ENCODE assay signal across 10 mouse cellular contexts in genomic region chr3:95427117-95427890, GRCm38 (mm10). TPM values are rescaled to one million over a fixed set of nuclear protein-coding genes. Genes with fewer than 3 reads are reported as not detected.
DNase-seq lines count a peak whose midpoint lies in the region; ATAC-seq lines count a peak whose summit lies in the region.
"Not testable (repeated sequence)": the region's sequence is repeated elsewhere in the genome, so short reads cannot be mapped to it uniquely, and the experiment has no call there.
"Had no signal": no experiment of that assay in that cellular context is flagged by ENCODE, and none has a peak within 500 bp of the region (broad histone marks: within the 10 kb centered on the region; RNA-seq: fewer than 3 reads in every experiment).

No protein-coding gene starts in this region.

- H3K36me3 ChIP-seq in forebrain, embryonic 10.5 days (replicated peaks); heart, embryonic 12.5 days; limb, embryonic 13.5 days; neural tube, embryonic 12.5 days: not testable (repeated sequence)

- H3K9ac ChIP-seq in heart, embryonic 12.5 days, result peak overlapping the region; percentile 67; the same call in 1 of the 2 replicates
- not testable (repeated sequence) for H3K9ac ChIP-seq in limb, embryonic 13.5 days; neural tube, embryonic 12.5 days

- 0 out of 2 replicates have a peak, but pooled peaks have one; percentile 36 for ATAC-seq in heart, embryonic 12.5 days (ENCODE audit: insufficient number of reproducible peaks, low FRiP score)
- peak; percentile 28 for ATAC-seq in inflammation-experienced regulatory T-cells, adult 6 months
- ATAC-seq in limb, embryonic 13.5 days (ENCODE audit: low FRiP score, low read depth), result peak; percentile 79
- ATAC-seq in megakaryocyte, adult 5-6 weeks (ENCODE audit: poor library complexity, severe bottlenecking), result peak; percentile 73
- peak; percentile 70; the same call in 1 of the 2 replicates for ATAC-seq in neural tube, embryonic 12.5 days (ENCODE audit: low FRiP score, low read depth)

- 43% methylated on average over 14 of the region's 33 CpGs for WGBS in forebrain, embryonic 10.5 days
- 21% methylated on average over 11 of the region's 33 CpGs for WGBS in heart, embryonic 12.5 days
- 43% methylated on average over 8 of the region's 33 CpGs for WGBS in limb, embryonic 13.5 days
- 44% methylated on average over 16 of the region's 33 CpGs for WGBS in neural tube, embryonic 12.5 days

- not testable (repeated sequence) for H3K4me1 ChIP-seq in brown adipose tissue, adult 24 weeks (ENCODE audit: control insufficient read depth, insufficient read depth, insufficient read length, low read length); forebrain, embryonic 10.5 days; heart, embryonic 12.5 days (replicated peaks); limb, embryonic 13.5 days; neural tube, embryonic 12.5 days

- H3K27ac ChIP-seq in brown adipose tissue, adult 24 weeks (replicated peaks; ENCODE audit: low read depth, low read length); heart, embryonic 12.5 days (ENCODE audit: poor library complexity, severe bottlenecking); limb, embryonic 13.5 days; neural tube, embryonic 12.5 days: not testable (repeated sequence)
- H3K27ac ChIP-seq in forebrain, embryonic 10.5 days, result peak overlapping the region; percentile 75

- H3K4me2 ChIP-seq in heart, embryonic 12.5 days, result peak overlapping the region; percentile 84
- peak overlapping the region; percentile 58 for H3K4me2 ChIP-seq in limb, embryonic 13.5 days (replicated peaks)
- peak overlapping the region; percentile 55 for H3K4me2 ChIP-seq in neural tube, embryonic 12.5 days (replicated peaks)

- not testable (repeated sequence) for H3K27me3 ChIP-seq in forebrain, embryonic 10.5 days (ENCODE audit: poor library complexity, severe bottlenecking); heart, embryonic 12.5 days (replicated peaks); limb, embryonic 13.5 days; neural tube, embryonic 12.5 days (replicated peaks)

- DNase-seq in forebrain, embryonic 10.5 days (ENCODE audit: extremely low spot score, low spot score), result not testable (repeated sequence)

- peak overlapping the region; percentile 44 for H3K4me3 ChIP-seq in brown adipose tissue, adult 24 weeks (ENCODE audit: insufficient read depth, low read depth, low read length)
- peak overlapping the region; percentile 47 for H3K4me3 ChIP-seq in forebrain, embryonic 10.5 days
- peak overlapping the region; percentile 45 for H3K4me3 ChIP-seq in heart, embryonic 12.5 days
- peak overlapping the region; percentile 34 for H3K4me3 ChIP-seq in limb, embryonic 13.5 days
- peak overlapping the region; percentile 23; the same call in 1 of the 2 replicates for H3K4me3 ChIP-seq in neural tube, embryonic 12.5 days

- H3K9me3 ChIP-seq in forebrain, embryonic 10.5 days, result peaks cover 16% of the 10 kb centered on the region; the same call in 1 of the 2 replicates
- H3K9me3 ChIP-seq in heart, embryonic 12.5 days (replicated peaks); limb, embryonic 13.5 days; neural tube, embryonic 12.5 days: not testable (repeated sequence)

RNA-seq across cellular contexts. Expression of gene Arnt, which starts 6.9 kb away (rescaled TPM):
- 17.2 and 18.4 TPM in 2 replicates for polyA plus RNA-seq in brown adipose tissue, adult 24 weeks (2012; ENCODE audit: insufficient read depth, insufficient read length, missing spikeins)
- polyA plus RNA-seq in forebrain, embryonic 10.5 days (2016; fragmentation: Nextera tagmentation; extraction: Ambion mirVana), result 29.7 and 33.3 TPM in 2 replicates
- 35.0 and 38.0 TPM in 2 replicates for polyA plus RNA-seq in heart, embryonic 12.5 days (2016; fragmentation: Nextera tagmentation; extraction: Ambion mirVana)
- 10 to 100 TPM; 33.1 to 43.5 (median 36.8) TPM for polyA plus RNA-seq in inflammation-experienced regulatory T-cells, adult 6 months (2017; shearing (Covaris generic))
- polyA plus RNA-seq in limb, embryonic 13.5 days (2015; fragmentation: Nextera tagmentation; extraction: Ambion mirVana), result 53.5 and 56.1 TPM in 2 replicates
- total RNA-seq in megakaryocyte, adult 5-6 weeks (2015), result 26.8 and 30.6 TPM in 2 replicates
- total RNA-seq in megakaryocyte, adult 5-6 weeks (2017), result 27.8 and 36.1 TPM in 2 replicates
- polyA plus RNA-seq in neural tube, embryonic 12.5 days (2016; fragmentation: Nextera tagmentation; extraction: Ambion mirVana), result 28.9 and 33.2 TPM in 2 replicates

RNA-seq across cellular contexts. Expression of gene 4930558C23Rik, which starts 24.7 kb away (rescaled TPM):
- polyA plus RNA-seq in brown adipose tissue, adult 24 weeks (2012; ENCODE audit: insufficient read depth, insufficient read length, missing spikeins), result not detected in 2 replicates
- polyA plus RNA-seq in forebrain, embryonic 10.5 days (2016; fragmentation: Nextera tagmentation; extraction: Ambion mirVana), result not detected in 2 replicates
- polyA plus RNA-seq in heart, embryonic 12.5 days (2016; fragmentation: Nextera tagmentation; extraction: Ambion mirVana), result not detected in 2 replicates
- not detected for polyA plus RNA-seq in inflammation-experienced regulatory T-cells, adult 6 months (2017; shearing (Covaris generic))
- 0.28 TPM in 1 of 2 replicates, not detected in the other for polyA plus RNA-seq in limb, embryonic 13.5 days (2015; fragmentation: Nextera tagmentation; extraction: Ambion mirVana)
- not detected in 2 replicates for total RNA-seq in megakaryocyte, adult 5-6 weeks (2015)
- not detected in 2 replicates for total RNA-seq in megakaryocyte, adult 5-6 weeks (2017)
- polyA plus RNA-seq in neural tube, embryonic 12.5 days (2016; fragmentation: Nextera tagmentation; extraction: Ambion mirVana), result not detected in 2 replicates
- total RNA-seq: adrenal gland, postnatal 36 days had no signal
- polyA plus RNA-seq: frontal cortex, adult 2 months; urinary bladder, adult 2 months had no signal

Comparison
In these comparisons a context has a peak if more than half of its experiments do, and no peak if none do; other contexts are left out.
1. ATAC-seq: peak in every context shown above with its lines; median percentile 79 in limb, embryonic 13.5 days; 73 in megakaryocyte, adult 5-6 weeks; 70 in neural tube, embryonic 12.5 days; 36 in heart, embryonic 12.5 days; 28 in inflammation-experienced regulatory T-cells, adult 6 months.